Mouse (Mus musculus): ENCODE results near the gene Dbi.

DNA sequence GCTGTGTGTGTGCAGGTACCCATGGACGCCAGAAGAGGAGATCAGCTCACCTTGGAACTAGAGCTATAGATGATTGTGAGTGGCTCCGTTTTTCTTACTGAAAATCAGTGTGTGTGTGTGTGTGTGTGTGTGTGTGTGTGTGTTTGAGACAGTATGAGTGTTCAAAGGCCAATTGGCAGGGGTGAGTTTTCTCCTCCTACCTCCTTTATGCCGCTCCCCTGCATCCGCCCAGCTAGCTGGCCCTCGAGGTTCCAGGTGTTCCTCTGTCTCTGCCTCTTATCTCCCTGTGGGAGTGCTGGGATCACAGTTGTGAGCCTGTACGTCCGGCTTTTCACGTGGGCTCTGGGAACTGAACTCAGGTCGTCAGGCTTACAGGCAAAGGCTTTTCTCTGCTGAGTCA is 5.4 kb upstream of the Dbi start:
- TF ChIP-seq CTCF (IDR thresholded peaks at IDR 0.05; ENCODE audit: low read depth, low read length), result no peak
- TF ChIP-seq TAL1 (conservative IDR thresholded peaks at IDR 0.05; ENCODE audit: low read depth, low read length), result no peak
- TF ChIP-seq GATA1 (IDR thresholded peaks at IDR 0.05; ENCODE audit: borderline replicate concordance, low read length), result no peak

Data from G1E (cell line).